Mouse (Mus musculus) MEL (cell line): Measurements from ENCODE around the gene Chka. TPM values are rescaled to one million over a fixed set of nuclear protein-coding genes. Genes with fewer than 3 reads are reported as not detected.

Experiments
- DNase-seq: peaks from one replicate; pipeline ENCODE4 v3.0.0; 2011; ENCODE audit warnings: low read depth, low spot score
- H3K27ac ChIP-seq: 2 replicates; pipeline ENCODE4 v1.5.1; 2012; ENCODE audit warnings: low read depth, mild to moderate bottlenecking, control low read depth, low read length, moderate library complexity; ENCODE audit not compliant: control insufficient read depth
- H3K27me3 ChIP-seq, 2 experiments: fragments of 150-350 bp in 1 of 2; sonication (generic) in 1 of 2; 2 replicates each; pipeline ENCODE4 v1.6.1; 2012; ENCODE audit warnings: low read length in 2 of 2, mild to moderate bottlenecking in 2 of 2, improper control_type of control experiment in 1 of 2, moderate library complexity in 1 of 2; ENCODE audit not compliant: insufficient read depth in 2 of 2, control insufficient read depth in 1 of 2
- H3K36me3 ChIP-seq, 2 experiments: 2 replicates each; pipeline ENCODE4 v1.6.1; 2012 to 2014; ENCODE audit warnings: low read length in 2 of 2, improper control_type of control experiment in 1 of 2, inconsistent platforms in 1 of 2, mild to moderate bottlenecking in 1 of 2; ENCODE audit not compliant: insufficient read depth in 2 of 2, control insufficient read depth in 1 of 2
- H3K4me1 ChIP-seq, 2 experiments: fragments of 150-350 bp in 1 of 2; sonication (generic) in 1 of 2; 2 replicates each; pipeline ENCODE4 v1.6.1; 2012; ENCODE audit warnings: low read length in 2 of 2, improper control_type of control experiment in 1 of 2, mild to moderate bottlenecking in 1 of 2; ENCODE audit not compliant: insufficient read depth in 2 of 2, control insufficient read depth in 1 of 2
- H3K4me3 ChIP-seq, 2 experiments: fragments of 150-350 bp in 1 of 2; sonication (generic) in 1 of 2; 2 replicates each; pipeline ENCODE4 v1.5.1; 2012; ENCODE audit warnings: low read depth in 2 of 2, low read length in 2 of 2, mild to moderate bottlenecking in 2 of 2, moderate library complexity in 2 of 2, control low read depth in 1 of 2, improper control_type of control experiment in 1 of 2; ENCODE audit not compliant: control insufficient read depth in 1 of 2, insufficient read depth in 1 of 2
- H3K79me2 ChIP-seq: 2 replicates; pipeline ENCODE4 v1.6.1; 2012; ENCODE audit warnings: mild to moderate bottlenecking, low read length, moderate library complexity; ENCODE audit not compliant: control insufficient read depth, poor library complexity, insufficient read depth
- H3K9ac ChIP-seq: 2 replicates; pipeline ENCODE4 v1.6.1; 2012; ENCODE audit warnings: low read depth, mild to moderate bottlenecking, control low read depth, low read length, moderate library complexity; ENCODE audit not compliant: control insufficient read depth, poor library complexity, severe bottlenecking
- H3K9me3 ChIP-seq: fragments of 150-350 bp; sonication (generic); replicated peaks from 2 replicates; pipeline ENCODE4 v1.6.1; 2012; ENCODE audit warnings: mild to moderate bottlenecking, low read length, improper control_type of control experiment, moderate library complexity; ENCODE audit not compliant: insufficient read depth
- BHLHE40 ChIP-seq: IDR thresholded peaks from 2 replicates; pipeline ENCODE4 v1.6.1; 2012; ENCODE audit warnings: low read depth, mild to moderate bottlenecking, inconsistent platforms, low read length, improper control_type of control experiment, borderline replicate concordance
- CHD1 ChIP-seq: IDR thresholded peaks from 2 replicates; pipeline ENCODE4 v1.6.1; 2012; ENCODE audit warnings: low read depth, mild to moderate bottlenecking, inconsistent platforms, low read length, improper control_type of control experiment
- CHD2 ChIP-seq: IDR thresholded peaks from 2 replicates; pipeline ENCODE4 v1.6.1; 2011; ENCODE audit warnings: low read length, improper control_type of control experiment
- E2F4 ChIP-seq: IDR thresholded peaks from 2 replicates; pipeline ENCODE4 v1.6.1; 2011; ENCODE audit warnings: low read depth, low read length, improper control_type of control experiment, borderline replicate concordance
- EP300 ChIP-seq, 2 experiments: IDR thresholded peaks; 2 replicates each; pipeline ENCODE4 v1.6.1; 2011; ENCODE audit warnings: improper control_type of control experiment in 2 of 2, low read length in 2 of 2, low read depth in 1 of 2, mild to moderate bottlenecking in 1 of 2
- GABPA ChIP-seq: IDR thresholded peaks from 2 replicates; pipeline ENCODE4 v1.6.1; 2012; ENCODE audit warnings: low read depth, mild to moderate bottlenecking, inconsistent platforms, low read length, improper control_type of control experiment, moderate library complexity
- HCFC1 ChIP-seq: IDR thresholded peaks from 2 replicates; pipeline ENCODE4 v1.6.1; 2012; ENCODE audit warnings: low read depth, mild to moderate bottlenecking, inconsistent platforms, low read length, improper control_type of control experiment, moderate library complexity
- JUND ChIP-seq: IDR thresholded peaks from 2 replicates; pipeline ENCODE4 v1.6.1; 2011; ENCODE audit warnings: low read depth, mild to moderate bottlenecking, improper control_type of control experiment, low read length
- KAT2A ChIP-seq: conservative IDR thresholded peaks from 2 replicates; pipeline ENCODE4 v1.6.1; 2012; ENCODE audit warnings: low read depth, low read length, improper control_type of control experiment, inconsistent platforms
- MAFK ChIP-seq: IDR thresholded peaks from 2 replicates; pipeline ENCODE4 v1.6.1; 2011; ENCODE audit warnings: low read depth, mild to moderate bottlenecking, low read length, improper control_type of control experiment, borderline replicate concordance
- MAZ ChIP-seq: IDR thresholded peaks from 2 replicates; pipeline ENCODE4 v1.6.1; 2012; ENCODE audit warnings: low read depth, mild to moderate bottlenecking, inconsistent platforms, low read length, improper control_type of control experiment
- MEF2A ChIP-seq: IDR thresholded peaks from 2 replicates; pipeline ENCODE4 v1.6.1; 2014; ENCODE audit warnings: low read depth, mild to moderate bottlenecking, inconsistent platforms, low read length, improper control_type of control experiment; ENCODE audit not compliant: poor library complexity, insufficient replicate concordance, severe bottlenecking; ENCODE audit errors: extremely low read depth
- MYB ChIP-seq: IDR thresholded peaks from 2 replicates; pipeline ENCODE4 v1.6.1; 2011; ENCODE audit warnings: mild to moderate bottlenecking, low read depth, low read length, improper control_type of control experiment
- POLR2A ChIP-seq, 2 experiments: IDR thresholded peaks; 2 replicates each; pipeline ENCODE4 v1.6.1; 2011 to 2012; ENCODE audit warnings: low read length in 2 of 2, mild to moderate bottlenecking in 2 of 2, control low read depth in 1 of 2, improper control_type of control experiment in 1 of 2, low read depth in 1 of 2, moderate library complexity in 1 of 2; ENCODE audit not compliant: control insufficient read depth in 1 of 2, insufficient read depth in 1 of 2, poor library complexity in 1 of 2
- POLR2AphosphoS5 ChIP-seq: IDR thresholded peaks from 2 replicates; pipeline ENCODE4 v1.6.1; 2012; ENCODE audit warnings: low read depth, borderline replicate concordance, mild to moderate bottlenecking, inconsistent platforms, low read length, moderate library complexity, mixed read lengths
- RAD21 ChIP-seq: IDR thresholded peaks from 2 replicates; pipeline ENCODE4 v1.6.1; 2011; ENCODE audit warnings: mild to moderate bottlenecking, low read depth, low read length, improper control_type of control experiment
- RCOR1 ChIP-seq: IDR thresholded peaks from 2 replicates; pipeline ENCODE4 v1.6.1; 2012; ENCODE audit warnings: low read depth, mild to moderate bottlenecking, inconsistent platforms, low read length, improper control_type of control experiment
- SIN3A ChIP-seq: IDR thresholded peaks from 2 replicates; pipeline ENCODE4 v1.6.1; 2012; ENCODE audit warnings: low read length, improper control_type of control experiment, inconsistent platforms
- TBP ChIP-seq: IDR thresholded peaks from 2 replicates; pipeline ENCODE4 v1.8.0; 2011; ENCODE audit warnings: low read depth, low read length, improper control_type of control experiment
- UBTF ChIP-seq: IDR thresholded peaks from 2 replicates; pipeline ENCODE4 v1.6.1; 2012; ENCODE audit warnings: low read depth, mild to moderate bottlenecking, inconsistent platforms, low read length, improper control_type of control experiment, moderate library complexity, borderline replicate concordance; ENCODE audit not compliant: insufficient read depth
- USF2 ChIP-seq, 2 experiments: IDR thresholded peaks; 2 replicates each; pipeline ENCODE4 v1.6.1; 2011 to 2012; ENCODE audit warnings: improper control_type of control experiment in 2 of 2, low read length in 2 of 2, borderline replicate concordance in 1 of 2, inconsistent platforms in 1 of 2, low read depth in 1 of 2, mild to moderate bottlenecking in 1 of 2; ENCODE audit not compliant: insufficient read depth in 1 of 2
- ZC3H11A ChIP-seq: IDR thresholded peaks from 2 replicates; pipeline ENCODE4 v1.6.1; 2012; ENCODE audit warnings: low read depth, mild to moderate bottlenecking, inconsistent platforms, low read length, improper control_type of control experiment
- ZKSCAN1 ChIP-seq: IDR thresholded peaks from 2 replicates; pipeline ENCODE4 v1.6.1; 2012; ENCODE audit warnings: low read depth, mild to moderate bottlenecking, inconsistent platforms, low read length, improper control_type of control experiment, moderate library complexity
- ZNF384 ChIP-seq: IDR thresholded peaks from 2 replicates; pipeline ENCODE4 v1.6.1; 2012; ENCODE audit warnings: low read depth, mild to moderate bottlenecking, inconsistent platforms, low read length, improper control_type of control experiment
- polyA plus RNA-seq, 2 experiments: library from polyadenylated mRNA; stranded (reverse) in 1 of 2; unstranded in 1 of 2; fragments of >175 nt in 1 of 2; fragments of >200 nt in 1 of 2; gene quantifications; 2 replicates each; pipeline versions ENCODE4 v1.2.1 to v1.2.4; 2012; ENCODE audit warnings: low replicate concordance in 2 of 2, low read depth in 1 of 2; ENCODE audit not compliant: insufficient read length in 2 of 2, insufficient read depth in 1 of 2, missing spikeins in 1 of 2
- total RNA-seq: library from RNA; depleted of rRNA; stranded (reverse); fragments of 300-350 nt; gene quantifications from 2 replicates; pipeline ENCODE4 v1.2.3, GENCODE M21; 2012

Chka gene
- total and polyA plus RNA-seq, 3 experiments: 12.5 to 21.0 TPM; not detected in 1

DNA sequence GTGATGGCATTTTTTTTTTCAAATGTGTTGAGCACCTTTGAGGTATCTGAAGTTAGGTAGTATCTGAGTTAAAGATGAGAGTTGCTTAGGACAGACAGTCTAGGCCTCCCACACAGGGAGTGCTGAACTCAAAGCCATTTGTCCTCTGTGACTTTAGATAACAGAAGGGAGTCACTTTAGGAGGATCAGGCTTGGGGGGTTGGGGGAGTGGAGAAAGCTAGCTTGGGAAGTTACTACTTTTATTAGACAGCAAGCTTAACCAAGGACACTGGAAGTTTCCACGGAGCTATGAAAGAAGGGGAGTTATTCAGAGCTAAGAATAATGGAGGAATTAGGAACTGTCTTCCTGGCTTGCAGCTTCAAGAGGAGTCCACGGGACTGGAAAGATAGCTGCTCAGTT, 32.5 kb upstream of the Chka start:
- H3K9me3 ChIP-seq: no peaks in the 10 kb centered on the region
- DNase-seq: no peak
- no peaks in the 10 kb centered on the region for H3K27me3 ChIP-seq
- no peaks in the 10 kb centered on the region for H3K36me3 ChIP-seq
- no peak overlapping the region for H3K27ac ChIP-seq
- H3K79me2 ChIP-seq: no peaks in the 10 kb centered on the region
- no peak for TF ChIP-seq BHLHE40
- TF ChIP-seq E2F4: no peak
- no peak for TF ChIP-seq CHD1
- no peak for TF ChIP-seq MAZ
- no peak for TF ChIP-seq RCOR1
- no peak for TF ChIP-seq JUND
- no peak for TF ChIP-seq RAD21
- no peak for TF ChIP-seq KAT2A
- TF ChIP-seq GABPA: no peak
- no peak for TF ChIP-seq ZC3H11A
- no peak overlapping the region for H3K4me3 ChIP-seq
- H3K4me1 ChIP-seq: no peaks in the 10 kb centered on the region
- no peak overlapping the region for H3K9ac ChIP-seq

DNA sequence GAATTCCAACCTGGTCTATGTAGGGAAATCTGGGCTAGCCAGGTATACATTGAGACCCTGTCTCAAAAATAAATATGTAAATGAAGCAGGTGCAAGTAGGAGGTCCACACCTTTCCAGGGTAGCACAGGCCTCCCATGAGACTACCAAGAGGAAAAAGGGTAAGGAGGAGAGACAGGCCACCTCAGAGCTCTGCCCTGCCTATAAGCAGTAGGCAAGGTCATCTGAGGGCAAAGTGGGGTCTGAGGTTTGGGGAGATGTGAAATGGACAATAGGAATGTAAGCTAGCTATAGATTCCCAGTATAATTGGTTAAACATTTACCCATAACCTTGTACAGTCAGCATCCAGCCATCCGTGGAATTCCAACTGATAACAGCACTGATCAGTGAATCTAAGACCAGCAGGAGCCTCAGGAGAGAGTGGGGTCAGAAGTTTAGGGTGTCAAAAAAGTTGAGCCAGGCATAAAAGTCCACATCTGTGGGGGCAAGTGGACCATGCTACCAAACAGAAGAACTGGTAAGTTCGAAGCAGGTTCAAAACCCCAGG, 31.6 kb upstream of the Chka start:
- no peaks in the 10 kb centered on the region for H3K27me3 ChIP-seq
- H3K9ac ChIP-seq: no peak overlapping the region
- no peak for DNase-seq
- H3K4me1 ChIP-seq: no peaks in the 10 kb centered on the region
- no peaks in the 10 kb centered on the region for H3K36me3 ChIP-seq
- no peak overlapping the region for H3K27ac ChIP-seq
- no peaks in the 10 kb centered on the region for H3K79me2 ChIP-seq
- TF ChIP-seq ZNF384 (no peak), MEF2A (no peak), TBP (no peak), CHD2 (no peak)
- H3K4me3 ChIP-seq: no peak overlapping the region
- H3K9me3 ChIP-seq: no peaks in the 10 kb centered on the region

DNA sequence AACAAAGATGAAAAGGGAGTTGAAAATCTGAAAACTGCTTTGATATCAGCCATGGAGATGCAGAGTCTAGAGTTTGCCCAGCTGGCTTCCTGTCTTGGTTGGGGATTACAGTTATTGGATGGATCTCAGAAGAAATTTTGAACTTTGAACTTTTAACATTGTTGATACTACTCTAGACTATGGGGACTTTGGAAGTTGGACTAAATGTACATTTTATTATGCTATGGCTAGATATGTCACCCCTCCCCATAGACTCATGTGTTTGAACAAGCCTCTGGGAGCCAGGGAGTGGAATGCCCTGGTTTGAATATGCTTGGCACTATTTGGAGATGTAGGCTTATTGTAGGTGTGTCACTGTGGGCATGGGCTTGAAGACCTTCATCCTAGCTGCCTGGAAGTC, 26.5 kb upstream of the Chka start:
- no peaks in the 10 kb centered on the region for H3K27me3 ChIP-seq
- no peak overlapping the region for H3K9ac ChIP-seq
- H3K79me2 ChIP-seq: no peaks in the 10 kb centered on the region
- no peaks in the 10 kb centered on the region for H3K4me1 ChIP-seq
- no peaks in the 10 kb centered on the region for H3K9me3 ChIP-seq
- no peak for DNase-seq
- no peak overlapping the region for H3K27ac ChIP-seq
- H3K4me3 ChIP-seq: no peak overlapping the region
- TF ChIP-seq POLR2AphosphoS5 (no peak), MEF2A (no peak), RAD21 (no peak), POLR2A (IDR thresholded peaks at IDR 0.05; ENCODE audit: control insufficient read depth in 1 of 2, insufficient read depth in 1 of 2, low read depth in 1 of 2, low read length in 2 of 2, poor library complexity in 1 of 2) (no peak), MYB (no peak), CHD1 (no peak), JUND (no peak), EP300 (IDR thresholded peaks at IDR 0.05; ENCODE audit: low read depth in 1 of 2, low read length in 2 of 2) (no peak), ZKSCAN1 (no peak), MAZ (no peak), MAFK (no peak), HCFC1 (no peak), TBP (no peak), UBTF (no peak), RCOR1 (no peak), SIN3A (no peak), USF2 (IDR thresholded peaks at IDR 0.05; ENCODE audit: borderline replicate concordance in 1 of 2, insufficient read depth in 1 of 2, low read depth in 1 of 2, low read length in 2 of 2) (no peak)
- H3K36me3 ChIP-seq: no peaks in the 10 kb centered on the region
